In the genomic region with DNA sequence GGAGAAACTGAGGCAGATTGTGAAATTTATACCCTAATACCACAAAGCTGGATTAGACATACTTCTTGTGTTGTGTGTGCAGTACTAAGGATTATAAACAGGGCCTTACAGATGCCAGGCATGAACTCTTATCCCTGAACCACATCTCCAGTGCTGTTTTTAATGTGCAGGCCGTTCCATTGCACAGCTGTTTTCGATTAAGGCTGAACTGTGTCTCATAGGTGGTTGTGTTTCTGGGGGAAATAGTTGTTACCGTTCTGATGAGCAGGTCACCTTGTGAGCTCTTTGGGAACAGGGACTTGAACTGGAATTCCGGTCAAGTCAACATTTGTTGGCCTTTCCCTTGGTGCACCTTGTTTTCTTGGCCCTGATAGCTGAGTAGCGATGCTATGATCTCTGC, we compare ENCODE assay signal across 20 mouse cellular contexts. TPM values are rescaled to one million over a fixed set of nuclear protein-coding genes. Genes with fewer than 3 reads are reported as not detected.
DNase-seq lines count a peak whose midpoint lies in the region; ATAC-seq lines count a peak whose summit lies in the region.
"Had no signal": no experiment of that assay in that cellular context is flagged by ENCODE, and none has a peak within 500 bp of the region (broad histone marks: within the 10 kb centered on the region; RNA-seq: fewer than 3 reads in every experiment).

No protein-coding gene starts in this region.

- H3K4me2 ChIP-seq in embryonic facial prominence, embryonic 13.5 days, result no peak overlapping the region
- H3K4me2 ChIP-seq in limb, embryonic 12.5 days, result no peak overlapping the region
- H3K4me2 ChIP-seq: embryonic facial prominence, embryonic 12.5 days; forebrain, embryonic 12.5 days; hindbrain, embryonic 12.5 days had no signal

- DNase-seq in embryo, embryonic 11 days, result peak; percentile 74
- no peak for DNase-seq in right cerebral cortex, adult 18-20 months
- no peak for DNase-seq in heart, adult 8-10 months (ENCODE audit: low spot score)
- DNase-seq in heart, adult 11 months, result no peak
- DNase-seq: adrenal gland, adult 8-10 months; adrenal gland, postnatal 36 days; cerebellum, adult 2 months; cerebellum, postnatal 10 days; gastrocnemius, postnatal 14 days; heart, postnatal 10 days; heart, postnatal 4 days had no signal

- H3K27me3 ChIP-seq in embryonic facial prominence, embryonic 13.5 days, result no peaks in the 10 kb centered on the region
- no peaks in the 10 kb centered on the region for H3K27me3 ChIP-seq in limb, embryonic 12.5 days
- H3K27me3 ChIP-seq: embryonic facial prominence, embryonic 12.5 days; forebrain, embryonic 12.5 days; hindbrain, embryonic 12.5 days had no signal

- ATAC-seq in embryonic facial prominence, embryonic 13.5 days (ENCODE audit: insufficient number of reproducible peaks, insufficient read depth, low FRiP score, low TSS enrichment, low read depth), result no peak
- ATAC-seq in limb, embryonic 12.5 days (ENCODE audit: insufficient number of reproducible peaks, insufficient read depth, low FRiP score, low TSS enrichment, low read depth), result no peak
- no peak for ATAC-seq in inflammation-experienced regulatory T-cells, adult 6 months
- ATAC-seq: forebrain, embryonic 16.5 days; intestine, embryonic 16.5 days had no signal

- no peaks in the 10 kb centered on the region for H3K36me3 ChIP-seq in embryonic facial prominence, embryonic 13.5 days
- H3K36me3 ChIP-seq in limb, embryonic 12.5 days, result no peaks in the 10 kb centered on the region
- H3K36me3 ChIP-seq: embryonic facial prominence, embryonic 12.5 days; forebrain, embryonic 12.5 days; heart, embryonic 10.5 days; hindbrain, embryonic 12.5 days had no signal

- 40% methylated on average over 5 of the region's 5 CpGs for WGBS in embryonic facial prominence, embryonic 13.5 days
- WGBS in limb, embryonic 12.5 days, result 46% methylated on average over 5 of the region's 5 CpGs

- peak overlapping the region; percentile 39 for H3K27ac ChIP-seq in embryonic facial prominence, embryonic 13.5 days
- H3K27ac ChIP-seq in limb, embryonic 12.5 days, result peak overlapping the region; percentile 75
- H3K27ac ChIP-seq: embryonic facial prominence, embryonic 12.5 days; forebrain, embryonic 12.5 days; heart, embryonic 10.5 days; hindbrain, embryonic 12.5 days had no signal

- peaks cover 30% of the 10 kb centered on the region for H3K4me1 ChIP-seq in embryonic facial prominence, embryonic 13.5 days
- H3K4me1 ChIP-seq in limb, embryonic 12.5 days (replicated peaks), result peaks cover 22% of the 10 kb centered on the region
- H3K4me1 ChIP-seq: heart, embryonic 10.5 days had no signal

- no peak overlapping the region for H3K4me3 ChIP-seq in embryonic facial prominence, embryonic 13.5 days
- no peak overlapping the region for H3K4me3 ChIP-seq in limb, embryonic 12.5 days (replicated peaks)
- H3K4me3 ChIP-seq: embryonic facial prominence, embryonic 12.5 days; forebrain, embryonic 12.5 days; heart, embryonic 10.5 days; hindbrain, embryonic 12.5 days had no signal

- no peak overlapping the region for H3K9ac ChIP-seq in embryonic facial prominence, embryonic 13.5 days
- H3K9ac ChIP-seq in limb, embryonic 12.5 days (replicated peaks), result no peak overlapping the region
- H3K9ac ChIP-seq: embryonic facial prominence, embryonic 12.5 days; forebrain, embryonic 12.5 days; hindbrain, embryonic 12.5 days had no signal

- no peaks in the 10 kb centered on the region for H3K9me3 ChIP-seq in embryonic facial prominence, embryonic 13.5 days
- H3K9me3 ChIP-seq in limb, embryonic 12.5 days, result no peaks in the 10 kb centered on the region
- H3K9me3 ChIP-seq: embryonic facial prominence, embryonic 12.5 days; forebrain, embryonic 12.5 days; heart, embryonic 10.5 days; hindbrain, embryonic 12.5 days had no signal

RNA-seq across cellular contexts. Expression of a gene that starts 38.5 kb away (rescaled TPM):
- 17.4 and 25.1 TPM in 2 replicates for polyA plus RNA-seq in embryonic facial prominence, embryonic 13.5 days (2015; fragmentation: Nextera tagmentation; extraction: Ambion mirVana)
- polyA plus RNA-seq in limb, embryonic 12.5 days (2016; fragmentation: Nextera tagmentation; extraction: Ambion mirVana), result 19.6 and 20.2 TPM in 2 replicates
- 10 to 100 TPM in 2 of 3 experiments, 1 to 10 TPM in 1; 6.3 to 11.2 (median 10.5) TPM for polyA plus RNA-seq in inflammation-experienced regulatory T-cells, adult 6 months (2017; shearing (Covaris generic))
- 1 to 10 TPM; 3.7 to 7.3 (median 4.8) TPM for total RNA-seq in heart, adult 8-10 months (2022)
